Mouse (Mus musculus): ENCODE measurements at regions not wholly inside any gene's neighbourhood (a gene's known extent, or its start where the extent isn't known, plus 50 kb on each side); places are given as distances from the start of the nearest gene placed in this dataset.

- peaks cover 5% of the 10 kb centered on the region; the same call in 1 of the 2 replicates for H3K4me1 ChIP-seq (ENCODE audit: control insufficient read depth, insufficient read depth, low read length)
- H3K9me3 ChIP-seq (replicated peaks; ENCODE audit: control insufficient read depth, low read length): 0 out of 2 replicates have a peak, but pooled peaks cover 3% of the 10 kb centered on the region
- H3K27ac ChIP-seq (ENCODE audit: low read length): no peak overlapping the region
- no peak; the same call in 1 of the 2 replicates for ATAC-seq (replicated peaks; ENCODE audit: extremely low read depth, insufficient read depth, low FRiP score)
- H3K4me2 ChIP-seq (ENCODE audit: low read depth, low read length): no peak overlapping the region
- H3K27me3 ChIP-seq (ENCODE audit: control insufficient read depth, insufficient read depth, low read length): no peaks in the 10 kb centered on the region
- no peaks in the 10 kb centered on the region for H3K36me3 ChIP-seq (ENCODE audit: control insufficient read depth, insufficient read depth)
- H3K4me3 ChIP-seq (ENCODE audit: low read length): no peak overlapping the region
- WGBS: 88% methylated on average over 3 of the region's 3 CpGs
- H3K9ac ChIP-seq (ENCODE audit: low read length): no peak overlapping the region
Measured at GRCm38 (mm10) chr8:8519772-8520191, 141.3 kb downstream of the Efnb2 start.

DNA sequence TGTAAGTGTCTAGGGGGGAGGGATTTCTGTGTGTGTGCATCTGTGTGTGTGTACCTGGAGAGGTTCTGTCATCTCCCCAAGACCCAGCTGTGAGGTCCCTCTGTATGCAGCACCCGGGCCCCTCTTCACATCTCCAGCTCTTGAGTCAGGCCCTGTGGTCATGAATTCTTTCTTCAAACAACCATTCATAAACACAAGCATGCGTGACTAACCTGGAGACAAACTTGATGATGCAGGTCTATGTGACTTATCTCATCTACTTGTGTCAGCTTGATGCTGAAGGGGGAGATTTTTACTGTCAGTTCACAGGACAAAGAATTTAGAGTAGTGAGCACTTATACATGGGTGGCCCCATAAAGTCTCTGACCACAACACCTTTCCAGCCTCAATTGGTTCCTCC is 143.4 kb downstream of the Efnb2 start:
- H3K27ac ChIP-seq (ENCODE audit: low read length): no peak overlapping the region
- no peak overlapping the region for H3K9ac ChIP-seq (ENCODE audit: low read length)
- H3K4me1 ChIP-seq (ENCODE audit: control insufficient read depth, insufficient read depth, low read length): peaks cover 5% of the 10 kb centered on the region; the same call in 1 of the 2 replicates
- no peaks in the 10 kb centered on the region for H3K36me3 ChIP-seq (ENCODE audit: control insufficient read depth, insufficient read depth)
- no peaks in the 10 kb centered on the region for H3K27me3 ChIP-seq (ENCODE audit: control insufficient read depth, insufficient read depth, low read length)
- ATAC-seq (replicated peaks; ENCODE audit: extremely low read depth, insufficient read depth, low FRiP score): no peak
- no peak overlapping the region for H3K4me3 ChIP-seq (ENCODE audit: low read length)
- H3K4me2 ChIP-seq (ENCODE audit: low read depth, low read length): no peak overlapping the region
- 76% methylated on average over 2 of the region's 2 CpGs for WGBS
- 0 out of 2 replicates have a peak, but pooled peaks cover 3% of the 10 kb centered on the region for H3K9me3 ChIP-seq (replicated peaks; ENCODE audit: control insufficient read depth, low read length)

DNA sequence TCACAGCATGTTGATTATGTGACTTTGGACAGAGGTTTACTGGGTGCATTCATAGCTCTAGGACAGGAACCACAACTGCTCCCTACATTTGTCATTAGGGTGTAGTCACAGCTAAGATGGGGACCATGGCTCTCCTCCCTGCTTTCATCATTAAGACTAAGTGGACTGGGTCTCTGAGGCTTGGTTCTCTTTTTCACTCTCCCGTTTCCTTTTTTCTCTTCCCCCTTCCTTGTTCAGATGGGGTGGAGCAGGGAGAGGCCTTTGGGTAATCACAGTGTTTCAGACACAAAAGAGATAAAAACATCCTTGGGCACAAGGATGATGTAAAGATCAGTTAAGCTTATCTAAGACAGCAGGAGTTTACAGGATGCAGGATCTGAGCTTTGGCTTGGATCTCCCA is 144.8 kb downstream of the Efnb2 start:
- Histone ChIP-seq H3K36me3 (ENCODE audit: control insufficient read depth, insufficient read depth) (no peaks in the 10 kb centered on the region), H3K4me2 (ENCODE audit: low read depth, low read length) (no peak overlapping the region), H3K27me3 (ENCODE audit: control insufficient read depth, insufficient read depth, low read length) (no peaks in the 10 kb centered on the region), H3K9me3 (replicated peaks; ENCODE audit: control insufficient read depth, low read length) (0 out of 2 replicates have a peak, but pooled peaks cover 3% of the 10 kb centered on the region), H3K27ac (ENCODE audit: low read length) (no peak overlapping the region), H3K4me3 (ENCODE audit: low read length) (no peak overlapping the region), H3K9ac (ENCODE audit: low read length) (no peak overlapping the region), H3K4me1 (ENCODE audit: control insufficient read depth, insufficient read depth, low read length) (no peaks in the 10 kb centered on the region)
- 50% methylated on average over 1 of the region's 1 CpGs for WGBS
- no peak for ATAC-seq (replicated peaks; ENCODE audit: extremely low read depth, insufficient read depth, low FRiP score)

GRCm38 (mm10) chr8:8499921-8500320 is 161.1 kb downstream of the Efnb2 start:
- WGBS: 91% methylated on average over 9 of the region's 9 CpGs
- Histone ChIP-seq H3K9ac (ENCODE audit: low read length) (no peak overlapping the region), H3K4me1 (ENCODE audit: control insufficient read depth, insufficient read depth, low read length) (no peaks in the 10 kb centered on the region), H3K4me2 (ENCODE audit: low read depth, low read length) (no peak overlapping the region), H3K36me3 (ENCODE audit: control insufficient read depth, insufficient read depth) (no peaks in the 10 kb centered on the region), H3K27me3 (ENCODE audit: control insufficient read depth, insufficient read depth, low read length) (no peaks in the 10 kb centered on the region), H3K27ac (ENCODE audit: low read length) (no peak overlapping the region), H3K9me3 (replicated peaks; ENCODE audit: control insufficient read depth, low read length) (0 out of 2 replicates have a peak, but pooled peaks cover 2% of the 10 kb centered on the region), H3K4me3 (ENCODE audit: low read length) (no peak overlapping the region)
- ATAC-seq (replicated peaks; ENCODE audit: extremely low read depth, insufficient read depth, low FRiP score): no peak

DNA sequence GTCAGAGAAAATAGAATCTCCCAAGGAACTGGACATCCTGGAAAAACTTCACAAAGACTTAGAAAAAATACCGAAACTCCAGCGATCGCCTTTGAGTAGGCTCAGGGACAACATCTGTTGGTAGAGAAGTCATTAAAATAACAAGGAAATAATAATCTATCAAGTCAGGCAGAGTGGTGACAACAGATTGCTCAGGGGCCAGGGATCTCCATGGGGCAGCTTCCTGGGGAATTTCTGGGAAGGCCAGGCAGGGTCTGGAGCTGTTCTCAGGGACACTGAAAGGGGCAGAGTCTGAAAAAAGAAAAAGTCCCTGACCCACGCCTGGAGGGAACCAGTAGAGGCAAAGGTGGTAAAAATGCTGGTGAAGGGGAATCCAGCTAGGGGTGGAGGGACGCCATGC is 162.3 kb downstream of the Efnb2 start:
- no peak for ATAC-seq (replicated peaks; ENCODE audit: extremely low read depth, insufficient read depth, low FRiP score)

DNA sequence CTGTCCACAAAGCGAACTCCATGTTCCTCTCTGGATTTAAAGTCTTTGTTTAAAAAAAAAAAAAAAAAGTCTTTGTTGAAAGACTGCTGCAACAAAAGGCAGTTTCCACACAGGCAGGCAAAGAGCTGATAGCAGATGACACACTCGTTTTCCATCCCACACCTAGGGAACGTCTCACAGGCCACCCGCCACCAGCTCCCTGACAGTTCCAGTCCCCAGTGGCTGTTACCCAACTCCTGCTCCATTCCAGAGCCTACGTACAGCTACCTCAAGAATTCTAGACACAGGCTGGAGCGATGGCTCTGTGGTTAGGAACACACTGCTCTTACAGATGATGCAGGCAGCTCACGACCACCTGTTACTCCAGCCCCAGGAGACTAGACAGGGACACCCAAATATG is 165.6 kb downstream of the Efnb2 start:
- no peak overlapping the region for H3K4me2 ChIP-seq (ENCODE audit: low read depth, low read length)
- H3K4me1 ChIP-seq (ENCODE audit: control insufficient read depth, insufficient read depth, low read length): no peaks in the 10 kb centered on the region
- no peak overlapping the region for H3K4me3 ChIP-seq (ENCODE audit: low read length)
- H3K27me3 ChIP-seq (ENCODE audit: control insufficient read depth, insufficient read depth, low read length): no peaks in the 10 kb centered on the region
- ATAC-seq (replicated peaks; ENCODE audit: extremely low read depth, insufficient read depth, low FRiP score): no peak; the same call in 1 of the 2 replicates
- no peak overlapping the region for H3K27ac ChIP-seq (ENCODE audit: low read length)
- peaks cover 5% of the 10 kb centered on the region; the same call in 1 of the 2 replicates for H3K9me3 ChIP-seq (replicated peaks; ENCODE audit: control insufficient read depth, low read length)
- 69% methylated on average over 7 of the region's 7 CpGs for WGBS
- H3K36me3 ChIP-seq (ENCODE audit: control insufficient read depth, insufficient read depth): no peaks in the 10 kb centered on the region
- no peak overlapping the region for H3K9ac ChIP-seq (ENCODE audit: low read length)

More for the DNA sequence above, 162.3 kb downstream of the Efnb2 start:
- peaks cover 5% of the 10 kb centered on the region; the same call in 1 of the 2 replicates for H3K9me3 ChIP-seq (replicated peaks; ENCODE audit: control insufficient read depth, low read length)
- H3K27ac ChIP-seq (ENCODE audit: low read length): no peak overlapping the region
- H3K4me1 ChIP-seq (ENCODE audit: control insufficient read depth, insufficient read depth, low read length): no peaks in the 10 kb centered on the region
- no peak overlapping the region for H3K4me2 ChIP-seq (ENCODE audit: low read depth, low read length)
- H3K4me3 ChIP-seq (ENCODE audit: low read length): no peak overlapping the region
- 57% methylated on average over 5 of the region's 5 CpGs for WGBS
- H3K27me3 ChIP-seq (ENCODE audit: control insufficient read depth, insufficient read depth, low read length): no peaks in the 10 kb centered on the region
- no peak overlapping the region for H3K9ac ChIP-seq (ENCODE audit: low read length)
- H3K36me3 ChIP-seq (ENCODE audit: control insufficient read depth, insufficient read depth): no peaks in the 10 kb centered on the region

- Histone ChIP-seq H3K4me2 (ENCODE audit: low read depth, low read length) (no peak overlapping the region), H3K27ac (ENCODE audit: low read length) (no peak overlapping the region), H3K27me3 (ENCODE audit: control insufficient read depth, insufficient read depth, low read length) (no peaks in the 10 kb centered on the region), H3K4me3 (ENCODE audit: low read length) (no peak overlapping the region), H3K36me3 (ENCODE audit: control insufficient read depth, insufficient read depth) (no peaks in the 10 kb centered on the region), H3K9ac (ENCODE audit: low read length) (no peak overlapping the region), H3K9me3 (replicated peaks; ENCODE audit: control insufficient read depth, low read length) (peaks cover 3% of the 10 kb centered on the region; the same call in 1 of the 2 replicates), H3K4me1 (ENCODE audit: control insufficient read depth, insufficient read depth, low read length) (peaks cover 6% of the 10 kb centered on the region)
- no peak for ATAC-seq (replicated peaks; ENCODE audit: extremely low read depth, insufficient read depth, low FRiP score)
- WGBS: 89% methylated on average over 10 of the region's 10 CpGs
Measured at GRCm38 (mm10) chr8:8494281-8494680, 166.8 kb downstream of the Efnb2 start.

DNA sequence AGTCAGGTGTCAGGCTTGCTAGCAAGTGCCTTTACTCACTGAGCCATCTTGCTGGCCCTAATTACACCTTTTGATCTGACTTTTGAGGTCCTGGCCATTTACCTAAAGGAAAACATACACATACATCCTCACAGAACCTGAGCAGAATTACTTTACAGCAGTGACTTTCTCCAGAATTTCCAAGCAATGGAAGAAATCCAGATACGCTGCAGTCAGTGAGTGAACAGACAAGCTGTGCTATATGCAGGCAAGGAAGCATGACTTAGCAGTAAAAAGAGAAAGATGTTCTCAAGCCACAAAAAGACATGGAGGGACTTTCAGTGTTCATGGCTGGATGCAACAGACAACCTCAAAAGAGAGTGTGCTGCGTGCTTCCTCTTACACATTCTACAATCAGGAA is 169.1 kb downstream of the Efnb2 start:
- peaks cover 3% of the 10 kb centered on the region; the same call in 1 of the 2 replicates for H3K9me3 ChIP-seq (replicated peaks; ENCODE audit: control insufficient read depth, low read length)
- H3K9ac ChIP-seq (ENCODE audit: low read length): no peak overlapping the region
- WGBS: 77% methylated on average over 2 of the region's 2 CpGs
- H3K27ac ChIP-seq (ENCODE audit: low read length): no peak overlapping the region
- no peak overlapping the region for H3K4me2 ChIP-seq (ENCODE audit: low read depth, low read length)
- H3K36me3 ChIP-seq (ENCODE audit: control insufficient read depth, insufficient read depth): no peaks in the 10 kb centered on the region
- no peak overlapping the region for H3K4me3 ChIP-seq (ENCODE audit: low read length)
- H3K4me1 ChIP-seq (ENCODE audit: control insufficient read depth, insufficient read depth, low read length): peaks cover 21% of the 10 kb centered on the region
- no peaks in the 10 kb centered on the region for H3K27me3 ChIP-seq (ENCODE audit: control insufficient read depth, insufficient read depth, low read length)
- ATAC-seq (replicated peaks; ENCODE audit: extremely low read depth, insufficient read depth, low FRiP score): no peak

DNA sequence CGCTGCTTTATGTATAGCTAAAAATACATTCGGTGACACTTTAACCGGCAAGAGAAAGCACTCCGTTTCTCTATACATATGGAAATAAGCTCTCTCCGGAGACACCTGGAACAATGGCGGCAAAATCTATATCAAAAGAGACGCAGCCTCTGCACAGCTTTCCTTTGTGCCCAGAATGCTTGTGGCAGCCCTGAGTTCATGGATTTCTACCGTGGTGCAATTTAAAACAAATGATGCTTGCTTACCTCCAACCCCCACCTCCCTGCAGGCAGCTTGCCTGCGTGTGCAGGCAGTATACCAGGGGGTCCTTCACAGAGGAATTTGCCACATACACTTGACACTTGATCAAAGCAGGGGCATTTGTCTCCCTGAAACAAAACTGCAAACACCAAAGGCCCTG is 171.3 kb downstream of the Efnb2 start:
- ATAC-seq (replicated peaks; ENCODE audit: extremely low read depth, insufficient read depth, low FRiP score): no peak
- Histone ChIP-seq H3K9me3 (replicated peaks; ENCODE audit: control insufficient read depth, low read length) (peaks cover 3% of the 10 kb centered on the region; the same call in 1 of the 2 replicates), H3K36me3 (ENCODE audit: control insufficient read depth, insufficient read depth) (no peaks in the 10 kb centered on the region), H3K27me3 (ENCODE audit: control insufficient read depth, insufficient read depth, low read length) (no peaks in the 10 kb centered on the region), H3K4me3 (ENCODE audit: low read length) (no peak overlapping the region), H3K27ac (ENCODE audit: low read length) (no peak overlapping the region), H3K9ac (ENCODE audit: low read length) (no peak overlapping the region), H3K4me2 (ENCODE audit: low read depth, low read length) (peak overlapping the region; percentile 62; the same call in 1 of the 2 replicates), H3K4me1 (ENCODE audit: control insufficient read depth, insufficient read depth, low read length) (peaks cover 21% of the 10 kb centered on the region)
- WGBS: 24% methylated on average over 9 of the region's 9 CpGs

All from heart, embryonic 16.5 days (tissue).